Mouse (Mus musculus): ENCODE data around the gene Fos. TPM values are rescaled to one million over a fixed set of nuclear protein-coding genes. Genes with fewer than 3 reads are reported as not detected.

The Fos gene
- polyA plus RNA-seq, 3 experiments from 2014 or later = 11.0 to 84.6 (median 15.2) TPM

- ATAC-seq = no peak
Measured at GRCm38 (mm10) chr12:85461913-85462663, 11.6 kb upstream of the Fos start.

GRCm38 (mm10) chr12:85462802-85463201 is 10.9 kb upstream of the Fos start:
- no peak for ATAC-seq

GRCm38 (mm10) chr12:85464431-85464830 is 9.3 kb upstream of the Fos start:
- no peak for ATAC-seq

- no peak for ATAC-seq
Measured at GRCm38 (mm10) chr12:85464902-85465301, 8.8 kb upstream of the Fos start.

- no peak for ATAC-seq
Measured at GRCm38 (mm10) chr12:85467854-85468253, 5.8 kb upstream of the Fos start.

DNA sequence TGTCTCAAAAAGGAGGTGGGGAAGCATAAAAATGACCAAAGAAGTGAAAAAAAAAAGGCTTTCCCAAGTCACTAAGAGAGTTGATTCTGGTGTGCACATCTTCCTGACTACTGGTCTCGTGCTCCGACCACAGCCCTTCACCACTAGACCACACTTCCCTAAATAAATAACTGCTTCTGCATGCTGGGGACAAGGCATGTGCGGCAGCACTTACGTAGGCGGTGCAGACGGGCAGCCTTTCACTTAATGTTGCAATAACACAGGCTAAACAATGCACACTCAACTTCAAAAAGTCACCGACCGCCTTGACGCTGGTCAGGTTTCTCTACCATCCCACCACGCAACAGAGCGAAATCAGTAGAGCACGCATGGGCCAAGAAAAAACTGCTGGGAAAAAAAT is 5.0 kb upstream of the Fos start:
- no peak for ATAC-seq

- ATAC-seq = peak; percentile 19
Measured at GRCm38 (mm10) chr12:85471920-85472655, 1.6 kb upstream of the Fos start.

- no peak for ATAC-seq
Measured at GRCm38 (mm10) chr12:85472656-85473410, 857 bp upstream of the Fos start.

GRCm38 (mm10) chr12:85474298-85475231 is 875 bp downstream of the Fos start:
- ATAC-seq = peak; percentile 19

DNA sequence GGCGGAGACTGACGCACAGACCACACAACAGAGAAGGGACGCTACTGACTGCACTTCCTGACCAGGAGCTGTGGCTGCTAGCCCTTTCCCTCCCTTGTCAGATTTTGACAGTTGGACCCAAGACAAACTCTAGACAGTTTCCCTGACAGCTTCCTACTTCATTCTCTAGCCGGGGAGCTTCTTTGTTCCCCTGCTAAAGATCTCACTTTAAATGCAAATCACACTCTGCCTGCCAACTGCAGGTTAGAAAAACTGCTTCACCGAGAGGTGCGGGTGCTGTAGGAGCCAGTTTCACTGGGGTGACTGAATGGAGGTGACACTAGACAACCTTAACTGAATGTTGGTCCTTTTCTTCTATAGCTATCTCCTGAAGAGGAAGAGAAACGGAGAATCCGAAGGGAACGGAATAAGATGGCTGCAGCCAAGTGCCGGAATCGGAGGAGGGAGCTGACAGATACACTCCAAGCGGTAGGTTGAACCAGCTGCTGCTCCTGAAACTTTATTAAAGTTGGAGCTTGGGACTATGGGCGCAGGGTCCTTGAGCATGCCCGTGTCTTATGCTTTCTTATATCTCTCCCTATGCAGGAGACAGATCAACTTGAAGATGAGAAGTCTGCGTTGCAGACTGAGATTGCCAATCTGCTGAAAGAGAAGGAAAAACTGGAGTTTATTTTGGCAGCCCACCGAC is 1.7 kb downstream of the Fos start:
- no peak for ATAC-seq

GRCm38 (mm10) chr12:85475920-85476828 is 2.5 kb downstream of the Fos start:
- no peak for ATAC-seq

DNA sequence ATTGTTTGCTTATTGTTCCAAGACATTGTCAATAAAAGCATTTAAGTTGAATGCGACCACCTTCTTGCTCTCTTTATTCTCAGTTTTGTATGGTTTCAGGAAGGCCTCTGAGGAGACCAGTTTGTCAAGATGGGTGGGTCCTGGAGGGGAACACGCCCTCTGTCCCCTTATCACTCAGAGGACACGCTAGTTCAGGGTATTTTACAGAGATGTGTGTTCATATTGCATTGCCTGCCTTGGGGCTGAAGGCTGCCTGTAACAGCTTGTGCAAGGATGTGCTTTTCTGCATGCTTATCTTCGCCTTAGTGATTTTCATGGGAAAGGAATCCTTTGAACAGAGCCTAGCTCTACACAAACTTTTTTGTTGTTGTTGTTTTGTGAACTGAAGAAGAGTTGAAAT is 3.5 kb downstream of the Fos start:
- ATAC-seq = no peak

DNA sequence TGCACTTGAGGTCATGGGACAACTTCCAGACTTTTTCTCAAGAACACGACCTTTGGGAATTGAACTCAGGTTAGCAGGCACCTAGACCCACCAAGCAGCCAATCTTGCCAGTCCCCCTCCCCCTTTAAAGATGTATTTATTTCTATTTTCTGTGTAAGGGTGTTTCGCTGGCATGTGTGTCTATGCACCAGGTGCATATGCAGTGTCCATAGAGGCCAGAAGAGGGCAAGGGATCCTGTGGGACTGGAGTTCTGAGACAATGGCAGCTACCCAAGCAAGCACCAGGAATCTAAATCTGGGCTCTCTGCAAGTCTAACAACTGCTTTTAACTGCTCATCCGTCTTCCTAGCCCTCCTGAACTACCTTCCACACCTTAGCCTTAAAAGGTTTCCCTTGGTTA is 4.1 kb downstream of the Fos start:
- no peak for ATAC-seq

GRCm38 (mm10) chr12:85478696-85479095 is 5.0 kb downstream of the Fos start:
- no peak for ATAC-seq

GRCm38 (mm10) chr12:85479190-85479589 is 5.5 kb downstream of the Fos start:
- no peak for ATAC-seq

DNA sequence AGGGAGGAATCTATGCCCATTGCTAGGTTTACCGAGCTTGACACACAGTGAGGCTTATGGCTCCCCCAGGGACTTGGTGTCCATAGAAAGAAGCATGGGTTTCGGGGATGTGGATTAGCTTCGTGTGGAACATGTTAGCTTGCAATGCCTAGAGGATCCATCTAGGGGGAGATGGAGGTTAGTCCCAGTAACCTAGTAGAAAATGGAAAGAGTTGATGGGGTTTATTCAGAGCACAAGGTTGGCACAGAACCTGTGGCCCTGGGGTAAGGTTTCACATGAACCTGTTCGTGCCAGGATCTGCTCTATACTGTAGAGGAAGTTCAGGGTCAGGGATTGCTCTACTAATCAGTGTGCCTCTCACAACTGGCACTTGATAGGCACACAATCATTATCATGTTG is 9.5 kb downstream of the Fos start:
- no peak for ATAC-seq

- no peak for ATAC-seq
Measured at GRCm38 (mm10) chr12:85484655-85485054, 11.0 kb downstream of the Fos start.

DNA sequence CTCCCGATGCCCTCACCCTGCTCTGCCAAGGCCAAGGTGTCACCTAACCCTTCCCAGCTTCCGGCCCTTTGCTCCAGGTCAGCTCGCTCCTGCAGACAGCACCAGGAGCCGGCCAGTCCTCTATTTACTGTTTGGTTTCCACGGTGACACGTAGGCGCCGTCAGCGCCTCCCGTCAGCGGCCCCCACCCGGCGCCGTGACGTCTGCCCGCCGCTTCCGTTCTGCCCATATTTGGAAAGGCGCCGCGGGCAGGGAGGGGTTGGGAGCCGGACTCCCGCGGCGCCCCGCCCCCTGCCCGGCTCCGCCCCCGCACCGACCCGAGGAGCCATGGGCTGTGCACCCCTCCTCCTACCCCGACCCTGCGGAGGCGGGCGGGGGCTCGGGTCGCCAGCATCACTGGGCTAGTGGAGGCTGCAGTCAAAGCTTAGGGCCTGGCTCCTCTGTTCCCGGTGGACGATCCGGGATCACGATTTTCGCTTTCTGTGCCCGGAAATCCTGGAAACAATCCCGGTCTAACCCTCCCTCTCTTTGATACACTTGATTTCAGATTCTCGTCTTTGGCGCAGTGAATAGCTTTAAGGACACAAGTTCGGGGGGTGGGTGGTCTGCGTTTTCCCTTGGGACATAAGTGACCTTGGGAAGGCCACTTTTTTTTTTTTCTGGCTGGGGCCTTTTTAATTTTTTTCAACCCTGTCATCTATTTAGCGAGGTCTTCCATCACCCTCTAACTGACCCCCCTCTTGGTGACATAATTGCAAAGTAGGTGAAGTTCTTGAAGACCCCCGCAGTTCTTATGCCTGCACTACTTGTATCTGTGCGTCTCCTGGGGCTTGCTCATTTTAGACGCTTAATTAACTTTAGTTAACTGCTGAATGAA is 12.4 kb downstream of the Fos start:
- peak; percentile 92 for ATAC-seq

- ATAC-seq = no peak
Measured at GRCm38 (mm10) chr12:85486766-85487069, 13.0 kb downstream of the Fos start.

All from inflammation-experienced regulatory T-cells, adult 6 months (primary cell).